Mouse (Mus musculus): ENCODE data around the gene Rab40c. TPM values are rescaled to one million over a fixed set of nuclear protein-coding genes. Genes with fewer than 3 reads are reported as not detected.
A peak's percentile ranks its signal among the peaks of the same experiment; 100 is the strongest.

Rab40c gene
- polyA plus RNA-seq, 1 experiment from 2014 or later, result 11.0 TPM

DNA sequence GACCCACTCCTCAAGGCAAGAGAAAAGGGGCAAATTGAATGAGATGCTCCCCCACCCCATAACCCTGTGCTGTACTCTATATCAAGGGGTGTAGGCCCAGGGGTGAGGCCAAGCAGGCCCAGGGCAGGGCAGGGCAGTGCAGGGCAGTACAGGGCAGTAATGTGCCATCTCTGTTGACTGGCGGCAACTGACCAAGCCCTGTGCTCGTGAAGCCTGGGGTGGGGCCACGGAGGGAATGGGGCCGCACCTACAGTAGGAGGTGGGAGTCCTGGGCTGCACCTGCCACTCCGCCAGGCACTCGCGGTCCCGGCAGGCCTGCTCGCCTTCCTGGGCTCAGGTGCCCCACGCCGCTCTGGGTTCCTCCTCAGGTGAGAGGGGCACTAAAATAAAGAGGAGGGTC, 54.2 kb downstream of the Rab40c start:
- Histone ChIP-seq H3K27ac (ENCODE audit: low read depth, low read length) (no peak overlapping the region), H3K9ac (ENCODE audit: low read depth, low read length) (no peak overlapping the region), H3K9me3 (replicated peaks; ENCODE audit: control insufficient read depth, low read length) (no peaks in the 10 kb centered on the region), H3K27me3 (ENCODE audit: control insufficient read depth, insufficient read depth, low read length) (no peaks in the 10 kb centered on the region), H3K4me3 (ENCODE audit: low read depth, low read length) (no peak overlapping the region), H3K4me1 (ENCODE audit: control insufficient read depth, insufficient read depth, low read length) (peaks cover 12% of the 10 kb centered on the region; the same call in 1 of the 2 replicates), H3K36me3 (ENCODE audit: control insufficient read depth, insufficient read depth, low read length) (no peaks in the 10 kb centered on the region), H3K4me2 (no peak overlapping the region)
- WGBS (ENCODE audit: insufficient replicate concordance), result 86% methylated on average over 11 of the region's 11 CpGs
- ATAC-seq (replicated peaks; ENCODE audit: insufficient number of reproducible peaks, low FRiP score, low TSS enrichment), result no peak

DNA sequence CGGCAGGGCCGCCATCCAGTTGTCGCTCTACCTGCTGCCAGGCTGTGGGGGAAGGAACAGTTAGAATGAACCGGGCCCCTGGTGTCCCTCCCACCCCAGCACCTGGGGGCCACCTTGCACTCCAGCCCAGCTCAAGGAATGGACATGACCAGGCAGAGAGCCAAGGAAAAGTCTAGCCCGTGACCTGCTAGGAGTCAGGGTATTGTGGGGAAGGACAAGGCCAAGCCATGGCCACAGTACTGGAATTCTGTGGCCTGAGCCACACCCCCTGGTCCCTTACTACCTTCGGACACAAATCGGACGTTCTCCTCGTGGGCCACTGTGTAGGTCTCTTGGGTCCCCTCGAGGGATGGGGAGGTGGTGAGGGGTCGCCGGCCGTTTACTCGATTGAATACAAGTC, 55.2 kb downstream of the Rab40c start:
- ATAC-seq (replicated peaks; ENCODE audit: insufficient number of reproducible peaks, low FRiP score, low TSS enrichment), result no peak
- H3K36me3 ChIP-seq (ENCODE audit: control insufficient read depth, insufficient read depth, low read length), result no peaks in the 10 kb centered on the region
- no peak overlapping the region for H3K9ac ChIP-seq (ENCODE audit: low read depth, low read length)
- no peaks in the 10 kb centered on the region for H3K27me3 ChIP-seq (ENCODE audit: control insufficient read depth, insufficient read depth, low read length)
- H3K4me3 ChIP-seq (ENCODE audit: low read depth, low read length), result no peak overlapping the region
- 88% methylated on average over 14 of the region's 14 CpGs for WGBS (ENCODE audit: insufficient replicate concordance)
- H3K27ac ChIP-seq (ENCODE audit: low read depth, low read length), result no peak overlapping the region
- H3K4me2 ChIP-seq, result no peak overlapping the region
- no peaks in the 10 kb centered on the region for H3K9me3 ChIP-seq (replicated peaks; ENCODE audit: control insufficient read depth, low read length)
- H3K4me1 ChIP-seq (ENCODE audit: control insufficient read depth, insufficient read depth, low read length), result peaks cover 12% of the 10 kb centered on the region; the same call in 1 of the 2 replicates

DNA sequence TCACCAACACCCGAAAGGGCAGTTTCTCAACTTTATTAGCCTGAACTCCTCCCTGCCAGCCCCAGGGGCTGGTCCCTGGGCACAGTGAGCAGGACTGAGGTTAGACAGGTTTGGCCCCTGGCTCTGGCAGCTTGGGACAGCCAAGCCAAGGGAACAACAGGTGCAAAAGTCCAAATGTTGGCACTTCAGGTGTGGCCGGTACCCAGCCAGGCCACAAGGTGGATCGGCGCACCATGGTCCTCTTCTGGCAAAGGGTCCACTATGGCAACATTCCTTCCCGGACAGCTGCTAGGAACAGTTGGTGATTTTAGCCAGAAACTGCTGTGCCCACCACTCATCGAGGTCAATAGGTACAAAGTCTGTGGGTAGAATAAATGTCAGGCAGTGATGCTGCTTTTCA, 55.8 kb downstream of the Rab40c start:
- Histone ChIP-seq H3K27me3 (ENCODE audit: control insufficient read depth, insufficient read depth, low read length) (no peaks in the 10 kb centered on the region), H3K4me3 (ENCODE audit: low read depth, low read length) (no peak overlapping the region), H3K4me2 (no peak overlapping the region), H3K9ac (ENCODE audit: low read depth, low read length) (no peak overlapping the region), H3K27ac (ENCODE audit: low read depth, low read length) (no peak overlapping the region), H3K36me3 (ENCODE audit: control insufficient read depth, insufficient read depth, low read length) (no peaks in the 10 kb centered on the region), H3K9me3 (replicated peaks; ENCODE audit: control insufficient read depth, low read length) (no peaks in the 10 kb centered on the region), H3K4me1 (ENCODE audit: control insufficient read depth, insufficient read depth, low read length) (peaks cover 12% of the 10 kb centered on the region; the same call in 1 of the 2 replicates)
- no peak for ATAC-seq (replicated peaks; ENCODE audit: insufficient number of reproducible peaks, low FRiP score, low TSS enrichment)
- 91% methylated on average over 6 of the region's 6 CpGs for WGBS (ENCODE audit: insufficient replicate concordance)

DNA sequence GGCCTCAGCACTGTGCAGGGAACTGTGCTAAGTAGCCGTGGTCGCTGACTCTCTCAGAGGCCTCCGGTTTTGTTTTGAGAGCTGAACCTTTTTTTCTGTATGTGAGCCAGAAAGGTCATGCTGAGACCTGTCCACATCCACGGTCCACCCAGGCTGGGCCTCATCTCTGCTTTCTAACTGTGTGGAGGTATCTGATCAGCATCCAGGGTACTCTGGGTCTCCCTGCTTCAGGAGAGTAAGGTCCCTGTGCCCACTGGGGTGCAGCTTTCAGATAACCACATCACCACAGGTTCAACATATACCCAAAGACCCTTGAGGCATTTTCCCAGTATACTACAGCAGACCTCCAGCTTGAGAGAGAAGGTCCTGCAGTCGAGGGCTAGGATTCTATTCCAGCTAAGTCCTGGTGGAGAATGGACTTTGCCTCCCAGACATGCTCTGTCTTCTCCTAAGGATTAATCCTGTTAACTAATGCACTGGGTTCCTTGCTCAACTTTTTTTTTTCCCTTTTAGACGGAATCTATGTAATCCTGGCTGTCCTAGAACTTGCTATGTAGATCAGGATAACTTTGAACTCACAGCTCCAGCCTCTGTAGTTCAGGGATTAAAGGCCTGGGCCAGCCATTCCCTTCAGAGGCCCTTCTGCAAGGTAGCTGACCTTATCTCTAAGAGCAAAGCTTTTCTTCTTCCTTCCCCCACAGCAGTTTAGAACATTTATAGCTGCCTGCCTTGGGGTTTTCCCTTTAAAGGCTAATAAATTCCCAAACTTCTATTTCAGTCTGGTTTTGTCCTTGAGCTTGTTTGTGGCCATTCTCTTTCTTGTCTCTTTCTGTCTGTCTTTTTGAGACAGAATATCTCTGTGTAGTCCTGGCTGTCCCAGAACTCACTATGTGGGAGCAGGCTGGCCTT, 57.6 kb downstream of the Rab40c start:
- 0 out of 2 replicates have a peak, but pooled peaks have one; percentile 38 for ATAC-seq (replicated peaks; ENCODE audit: insufficient number of reproducible peaks, low FRiP score, low TSS enrichment)
- H3K4me3 ChIP-seq (ENCODE audit: low read depth, low read length), result peak overlapping the region; percentile 52
- peaks cover 11% of the 10 kb centered on the region; the same call in 1 of the 2 replicates for H3K4me1 ChIP-seq (ENCODE audit: control insufficient read depth, insufficient read depth, low read length)
- H3K9me3 ChIP-seq (replicated peaks; ENCODE audit: control insufficient read depth, low read length), result no peaks in the 10 kb centered on the region
- no peaks in the 10 kb centered on the region for H3K36me3 ChIP-seq (ENCODE audit: control insufficient read depth, insufficient read depth, low read length)
- H3K27me3 ChIP-seq (ENCODE audit: control insufficient read depth, insufficient read depth, low read length), result no peaks in the 10 kb centered on the region
- 10% methylated on average over 6 of the region's 6 CpGs for WGBS (ENCODE audit: insufficient replicate concordance)
- H3K27ac ChIP-seq (ENCODE audit: low read depth, low read length), result peak overlapping the region; percentile 70
- H3K4me2 ChIP-seq, result peak overlapping the region; percentile 85
- peak overlapping the region; percentile 82 for H3K9ac ChIP-seq (ENCODE audit: low read depth, low read length)

DNA sequence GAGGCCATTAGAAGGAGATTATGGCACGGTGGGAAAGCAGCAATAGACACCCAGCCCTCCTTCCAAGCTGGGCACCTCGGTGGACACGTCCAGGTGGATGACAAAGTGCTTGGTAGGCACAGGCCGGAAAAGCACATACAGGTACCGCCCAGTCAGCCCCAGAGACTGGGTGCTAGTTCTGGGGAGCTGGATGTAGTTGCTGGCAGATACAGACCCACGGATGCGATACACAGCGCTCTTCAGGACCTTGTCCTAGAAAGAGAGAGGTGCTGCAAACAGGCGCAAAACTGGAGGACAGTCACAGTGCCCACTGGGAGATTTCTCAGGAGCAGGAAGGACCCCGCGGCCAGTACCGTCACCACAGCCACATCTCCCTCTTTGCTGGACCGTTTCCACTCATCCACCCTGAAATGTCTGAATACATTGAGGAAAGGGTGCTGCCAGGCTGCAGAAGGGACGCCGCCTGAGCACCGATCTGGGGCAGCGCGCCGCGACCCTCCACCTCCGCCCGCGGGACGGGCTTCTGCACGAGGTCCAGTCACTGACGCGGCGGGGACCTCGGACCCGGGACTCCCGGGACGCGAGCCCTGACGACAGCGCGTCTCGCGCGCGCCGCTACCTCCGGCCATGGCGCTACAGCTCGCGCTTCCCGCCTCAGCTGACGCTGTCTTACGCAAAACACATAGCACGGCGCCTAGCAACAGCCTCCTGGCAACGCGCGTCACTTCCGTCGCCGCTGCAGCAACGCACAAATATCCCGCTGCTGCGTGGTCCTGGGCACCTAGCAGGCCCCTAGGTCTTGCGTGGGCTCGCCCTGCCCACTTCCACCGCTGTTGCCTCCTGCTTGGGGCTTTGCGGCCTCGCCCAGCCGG, 58.5 kb downstream of the Rab40c start, which contains the start of gene Wdr90:
TSS of gene Wdr90 (minus strand) at position 670 of the 872 bp plus-strand sequence.
- Histone ChIP-seq H3K36me3 (ENCODE audit: control insufficient read depth, insufficient read depth, low read length) (no peaks in the 10 kb centered on the region), H3K27ac (ENCODE audit: low read depth, low read length) (peak within 1 kb of the TSS; percentile 70), H3K9me3 (replicated peaks; ENCODE audit: control insufficient read depth, low read length) (no peaks in the 10 kb centered on the region), H3K27me3 (ENCODE audit: control insufficient read depth, insufficient read depth, low read length) (no peaks in the 10 kb centered on the region), H3K4me3 (ENCODE audit: low read depth, low read length) (peak within 1 kb of the TSS; percentile 52), H3K4me2 (peak within 1 kb of the TSS; percentile 85), H3K9ac (ENCODE audit: low read depth, low read length) (peak within 1 kb of the TSS; percentile 82), H3K4me1 (ENCODE audit: control insufficient read depth, insufficient read depth, low read length) (peaks cover 4% of the 10 kb centered on the region; the same call in 1 of the 2 replicates)
- 5% methylated on average over 65 of the region's 65 CpGs for WGBS (ENCODE audit: insufficient replicate concordance)
- ATAC-seq (replicated peaks; ENCODE audit: insufficient number of reproducible peaks, low FRiP score, low TSS enrichment), result peak; percentile 81; the same call in 1 of the 2 replicates

DNA sequence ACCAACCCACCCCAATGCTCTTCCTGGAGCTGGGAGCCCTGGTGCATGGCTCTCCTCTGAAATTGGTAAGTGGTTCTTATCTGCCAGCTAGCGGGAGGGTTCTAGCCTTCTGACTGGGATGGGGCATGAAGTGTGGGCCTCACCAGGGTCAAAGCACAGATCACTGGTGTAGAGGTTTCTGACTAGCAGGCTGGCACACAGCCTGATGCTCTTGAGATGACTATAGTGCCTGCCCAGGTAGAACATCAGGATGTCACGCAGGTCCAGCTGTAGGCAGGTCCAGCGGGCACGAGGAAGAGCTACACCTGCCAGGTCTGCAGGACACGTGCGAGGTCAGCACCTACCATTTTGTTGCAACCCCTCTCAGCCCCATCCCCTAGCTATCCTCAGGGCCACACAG, 59.3 kb downstream of the Rab40c start:
- Histone ChIP-seq H3K36me3 (ENCODE audit: control insufficient read depth, insufficient read depth, low read length) (no peaks in the 10 kb centered on the region), H3K9me3 (replicated peaks; ENCODE audit: control insufficient read depth, low read length) (no peaks in the 10 kb centered on the region), H3K4me2 (peak overlapping the region; percentile 85; the same call in 1 of the 2 replicates), H3K4me3 (ENCODE audit: low read depth, low read length) (no peak overlapping the region), H3K27ac (ENCODE audit: low read depth, low read length) (no peak overlapping the region), H3K27me3 (ENCODE audit: control insufficient read depth, insufficient read depth, low read length) (no peaks in the 10 kb centered on the region), H3K9ac (ENCODE audit: low read depth, low read length) (no peak overlapping the region), H3K4me1 (ENCODE audit: control insufficient read depth, insufficient read depth, low read length) (peaks cover 4% of the 10 kb centered on the region; the same call in 1 of the 2 replicates)
- WGBS (ENCODE audit: insufficient replicate concordance), result 89% methylated on average over 6 of the region's 6 CpGs
- ATAC-seq (replicated peaks; ENCODE audit: insufficient number of reproducible peaks, low FRiP score, low TSS enrichment), result no peak

DNA sequence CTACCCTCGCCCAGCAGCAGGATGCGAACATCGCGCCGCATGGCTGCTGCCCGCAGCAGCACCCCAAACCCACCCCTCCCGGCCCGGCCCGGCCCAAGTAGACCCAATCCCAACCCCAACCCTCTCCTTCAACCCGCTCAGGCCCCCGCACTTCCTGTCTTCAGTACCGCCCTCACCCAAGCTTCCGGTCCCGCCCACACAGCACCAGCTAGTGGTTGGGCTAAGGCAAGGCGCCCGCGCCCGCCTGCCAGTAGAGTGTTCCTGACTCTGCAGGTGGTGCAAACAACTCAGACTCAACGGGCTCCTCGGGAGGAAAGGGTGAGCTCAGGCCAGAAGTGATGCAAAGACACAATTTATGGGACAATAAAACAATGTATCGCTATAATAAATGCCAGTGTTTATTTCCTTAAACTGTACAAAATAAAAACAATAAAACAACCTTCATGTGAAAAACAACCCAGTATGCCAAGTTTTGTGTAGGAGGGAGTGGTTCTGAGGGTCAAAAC, 75.1 kb downstream of the Rab40c start, which contains the start of gene Rhot2:
TSS of gene Rhot2 (minus strand) at position 456 of the 506 bp plus-strand sequence.
- ATAC-seq (replicated peaks; ENCODE audit: insufficient number of reproducible peaks, low FRiP score, low TSS enrichment), result peak; percentile 88
- H3K4me1 ChIP-seq (ENCODE audit: control insufficient read depth, insufficient read depth, low read length), result peaks cover 14% of the 10 kb centered on the region
- under 1% methylated on average over 21 of the region's 21 CpGs for WGBS (ENCODE audit: insufficient replicate concordance)
- peak within 1 kb of the TSS; percentile 94 for H3K4me3 ChIP-seq (ENCODE audit: low read depth, low read length)
- H3K9me3 ChIP-seq (replicated peaks; ENCODE audit: control insufficient read depth, low read length), result no peaks in the 10 kb centered on the region
- H3K27ac ChIP-seq (ENCODE audit: low read depth, low read length), result peak within 1 kb of the TSS; percentile 78
- peak within 1 kb of the TSS; percentile 93 for H3K9ac ChIP-seq (ENCODE audit: low read depth, low read length)
- peaks cover 28% of the 10 kb centered on the region for H3K36me3 ChIP-seq (ENCODE audit: control insufficient read depth, insufficient read depth, low read length)
- H3K27me3 ChIP-seq (ENCODE audit: control insufficient read depth, insufficient read depth, low read length), result no peaks in the 10 kb centered on the region
- H3K4me2 ChIP-seq, result peak within 1 kb of the TSS; percentile 90

All from heart, embryonic 11.5 days (tissue).